Mouse (Mus musculus): Measurements from ENCODE around the gene Lag3. TPM values are rescaled to one million over a fixed set of nuclear protein-coding genes. Genes with fewer than 3 reads are reported as not detected.
A peak's percentile ranks its signal among the peaks of the same experiment; 100 is the strongest.
"Not testable (repeated sequence)": the region's sequence is repeated elsewhere in the genome, so short reads cannot be mapped to it uniquely, and the experiment has no call there.

The Lag3 gene
- polyA plus RNA-seq, 1 experiment = 4.5 TPM

DNA sequence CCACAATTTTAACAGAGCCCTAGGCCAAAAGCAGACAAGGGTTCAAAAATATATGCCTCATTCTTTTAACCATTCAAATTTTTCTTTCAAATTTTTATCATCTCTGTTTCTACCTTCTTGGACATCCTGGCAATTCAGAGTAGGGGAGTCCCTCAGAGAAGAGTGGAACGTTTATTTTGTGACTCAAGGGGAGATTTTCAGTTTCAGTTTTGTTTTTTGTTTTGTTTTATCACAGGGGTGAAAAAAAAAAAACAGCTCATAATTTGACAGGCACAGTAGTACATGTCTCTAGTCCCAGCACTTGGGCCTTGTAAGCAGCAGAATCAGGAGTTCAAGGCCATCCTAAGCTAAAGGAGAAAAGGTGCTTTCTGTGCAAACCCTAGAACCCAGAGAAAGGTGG is 3.7 kb downstream of the Lag3 start:
- TF ChIP-seq POLR2A (IDR thresholded peaks at IDR 0.05; ENCODE audit: borderline replicate concordance, extremely low read depth, insufficient read depth, insufficient read length, poor library complexity, severe bottlenecking) (no peak), CTCF (IDR thresholded peaks at IDR 0.05; ENCODE audit: borderline replicate concordance, extremely low read depth, insufficient read depth, insufficient read length) (no peak)
- DNase-seq (ENCODE audit: low read depth) = no peak

DNA sequence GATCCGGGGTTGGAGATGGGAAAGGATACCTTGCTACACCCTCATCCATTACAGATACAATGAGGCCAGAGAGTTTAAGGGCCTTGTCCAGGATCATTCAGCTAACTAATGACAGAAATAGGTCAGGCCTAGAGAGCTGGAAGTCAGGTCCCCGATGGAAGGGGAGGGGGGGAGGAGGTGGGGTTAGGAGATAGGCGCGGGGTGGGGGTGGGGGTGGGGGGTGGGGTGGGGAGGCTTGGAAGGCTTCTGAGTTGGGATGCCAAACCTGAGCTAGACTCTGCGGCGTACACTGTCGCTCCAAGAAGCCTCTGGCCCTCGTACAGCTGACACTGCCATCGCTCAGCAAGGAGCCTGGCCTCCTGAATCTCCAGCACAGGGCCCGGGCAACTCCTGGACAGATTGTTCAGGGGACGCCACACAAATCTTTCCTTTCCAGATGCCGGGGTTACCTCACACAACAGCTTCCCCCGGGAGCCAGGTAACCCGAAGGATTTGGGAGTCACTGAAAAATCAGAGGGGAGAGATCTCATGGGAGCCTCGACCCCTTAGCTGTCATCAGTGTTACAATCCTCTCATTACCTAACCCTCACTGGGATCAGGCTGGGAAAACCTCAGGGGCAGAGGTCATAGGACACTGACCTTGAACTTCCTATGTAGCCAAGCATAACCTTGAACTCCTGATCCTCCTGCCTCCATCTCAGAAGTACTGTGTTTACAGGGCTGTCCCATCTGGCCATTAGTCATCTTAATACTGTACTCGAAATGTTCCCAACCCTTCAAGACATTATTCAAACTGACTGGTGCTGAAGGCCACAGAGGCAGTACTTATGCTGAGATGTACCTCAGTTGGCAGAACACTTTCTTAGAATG is 6.3 kb downstream of the Lag3 start:
- peak; percentile 45 for DNase-seq (ENCODE audit: low read depth)
- no peak for TF ChIP-seq POLR2A (IDR thresholded peaks at IDR 0.05; ENCODE audit: borderline replicate concordance, extremely low read depth, insufficient read depth, insufficient read length, poor library complexity, severe bottlenecking)
- no peak for TF ChIP-seq CTCF (IDR thresholded peaks at IDR 0.05; ENCODE audit: borderline replicate concordance, extremely low read depth, insufficient read depth, insufficient read length)

DNA sequence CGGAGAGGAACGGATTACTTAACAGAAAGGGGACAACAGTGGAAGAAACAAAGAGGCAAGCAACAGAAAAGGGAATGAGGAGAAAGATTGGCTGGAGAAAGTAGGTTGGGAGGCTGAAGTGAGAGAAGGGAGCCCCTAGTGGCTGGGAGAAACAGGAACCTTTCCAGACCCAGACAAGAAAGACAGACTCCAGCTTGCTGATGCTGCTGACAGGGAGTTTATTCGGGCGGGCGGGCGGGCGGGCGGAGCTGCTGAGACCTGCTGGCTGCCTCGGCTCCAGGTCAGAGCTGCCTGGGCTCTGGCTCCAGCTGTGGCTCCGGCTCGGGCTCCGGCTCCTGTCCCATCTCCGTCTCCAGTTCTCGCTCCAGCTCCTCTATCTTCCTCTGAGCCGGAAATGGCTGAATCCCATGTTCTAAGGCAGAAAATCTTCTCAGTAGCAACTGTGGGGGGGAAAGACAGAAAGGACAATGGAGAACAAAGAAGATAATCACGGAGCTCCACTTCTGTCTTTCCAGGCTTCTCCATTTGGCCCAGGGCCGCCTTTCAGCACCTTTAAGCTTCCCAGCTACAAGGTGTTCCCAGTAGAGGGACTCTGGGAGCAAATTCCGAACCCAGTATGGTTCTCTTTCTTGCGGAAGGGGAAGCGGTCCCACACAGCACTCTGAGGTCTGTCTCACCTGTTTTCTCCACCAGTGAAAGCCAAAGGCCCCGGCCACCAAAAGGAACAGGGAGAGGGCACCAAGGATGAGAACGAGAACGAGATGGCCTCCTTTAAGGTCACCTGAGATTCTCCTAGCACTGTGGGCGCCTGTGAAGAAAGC is 7.1 kb downstream of the Lag3 start:
- TF ChIP-seq POLR2A (IDR thresholded peaks at IDR 0.05; ENCODE audit: borderline replicate concordance, extremely low read depth, insufficient read depth, insufficient read length, poor library complexity, severe bottlenecking) (peak; percentile 53; the same call in 1 of the 2 replicates), CTCF (IDR thresholded peaks at IDR 0.05; ENCODE audit: borderline replicate concordance, extremely low read depth, insufficient read depth, insufficient read length) (peak; percentile 75)

DNA sequence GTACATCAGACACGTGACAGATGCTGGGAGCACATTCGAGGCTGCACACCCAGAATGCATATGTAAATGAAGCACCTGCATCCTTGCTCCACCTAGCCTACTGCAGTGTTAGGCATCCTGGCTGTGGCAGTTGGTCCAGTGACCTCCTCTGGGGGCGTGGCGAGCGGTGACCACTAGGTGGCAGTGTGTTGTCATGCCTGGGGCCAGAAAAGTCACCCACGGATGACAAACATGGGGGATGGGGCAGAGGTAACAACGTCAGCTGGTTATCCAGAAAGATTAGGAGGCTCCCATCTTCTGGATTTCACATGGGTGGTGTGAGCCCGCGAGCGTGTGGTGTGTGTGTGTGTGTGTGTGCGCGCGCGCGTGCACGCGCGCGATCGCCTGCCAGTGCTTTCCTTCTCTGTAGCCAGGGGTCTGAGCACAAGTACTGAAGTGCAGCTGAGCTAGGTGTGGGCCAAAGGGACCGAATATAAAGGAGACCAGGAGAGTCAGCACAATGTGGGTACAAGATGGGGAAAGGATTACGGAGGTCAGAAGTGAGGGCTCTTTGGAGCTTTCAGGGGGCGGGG is 7.8 kb downstream of the Lag3 start:
- peak; percentile 96 for DNase-seq (ENCODE audit: low read depth)
- TF ChIP-seq CTCF (IDR thresholded peaks at IDR 0.05; ENCODE audit: borderline replicate concordance, extremely low read depth, insufficient read depth, insufficient read length) (peak; percentile 97), POLR2A (IDR thresholded peaks at IDR 0.05; ENCODE audit: borderline replicate concordance, extremely low read depth, insufficient read depth, insufficient read length, poor library complexity, severe bottlenecking) (no peak; the same call in 1 of the 2 replicates)

More for the DNA sequence above, 7.1 kb downstream of the Lag3 start:
- peak; percentile 97 for DNase-seq (ENCODE audit: low read depth)

DNA sequence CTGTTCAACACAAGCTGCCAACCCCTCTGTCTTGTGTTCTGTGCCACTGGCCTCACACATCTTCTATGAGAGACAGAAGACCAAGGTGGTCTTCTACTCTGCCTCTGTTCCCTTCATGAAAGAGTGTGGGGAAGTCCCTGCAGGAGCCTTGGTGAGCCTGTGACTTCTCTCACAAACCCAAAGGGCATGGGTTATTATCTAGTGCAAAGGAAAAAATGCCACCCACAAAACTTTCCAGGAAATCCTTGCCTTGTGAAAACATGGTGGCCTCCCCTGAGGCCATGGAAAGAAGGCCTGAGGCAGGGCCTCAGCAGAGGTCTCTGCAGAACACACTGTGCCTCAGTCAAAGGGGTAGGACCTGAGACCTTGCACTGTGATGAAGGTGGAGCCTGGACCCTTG is 9.7 kb downstream of the Lag3 start:
- DNase-seq (ENCODE audit: low read depth) = no peak
- TF ChIP-seq POLR2A (IDR thresholded peaks at IDR 0.05; ENCODE audit: borderline replicate concordance, extremely low read depth, insufficient read depth, insufficient read length, poor library complexity, severe bottlenecking) = no peak
- TF ChIP-seq CTCF (IDR thresholded peaks at IDR 0.05; ENCODE audit: borderline replicate concordance, extremely low read depth, insufficient read depth, insufficient read length) = no peak

DNA sequence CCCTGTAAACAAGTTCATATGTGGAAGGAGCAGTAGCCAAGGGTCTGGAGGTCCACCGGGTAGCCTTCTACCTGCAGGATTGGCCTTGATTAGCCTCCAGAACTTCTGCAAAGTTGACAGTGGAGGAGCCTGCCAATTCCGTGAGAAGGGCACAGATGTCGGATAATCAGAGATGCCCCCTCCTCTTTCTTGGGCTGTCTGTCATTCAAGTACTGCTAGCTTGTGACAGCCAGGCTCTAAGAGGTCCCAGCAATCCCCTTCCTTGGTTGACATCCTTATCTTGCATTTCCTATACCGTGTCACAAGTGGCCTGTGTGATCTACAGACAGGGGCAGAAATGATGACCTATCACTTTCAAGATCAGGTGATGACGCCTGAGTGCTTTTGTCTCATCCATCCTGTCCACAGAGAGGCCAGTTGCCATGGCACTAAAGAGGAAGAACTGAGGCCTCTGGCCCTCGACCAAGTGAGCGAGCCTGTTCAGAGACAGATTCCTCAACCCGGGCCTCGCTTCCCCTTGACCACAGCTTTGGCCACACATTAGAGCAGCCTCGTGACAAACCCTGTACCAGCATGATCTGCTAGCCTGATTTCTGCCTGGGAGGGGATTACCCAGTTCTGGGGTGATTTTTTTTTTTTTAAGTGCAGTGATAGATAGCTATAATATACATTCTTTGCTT is 10.6 kb downstream of the Lag3 start:
- TF ChIP-seq POLR2A (IDR thresholded peaks at IDR 0.05; ENCODE audit: borderline replicate concordance, extremely low read depth, insufficient read depth, insufficient read length, poor library complexity, severe bottlenecking) = no peak
- TF ChIP-seq CTCF (IDR thresholded peaks at IDR 0.05; ENCODE audit: borderline replicate concordance, extremely low read depth, insufficient read depth, insufficient read length) = no peak
- DNase-seq (ENCODE audit: low read depth) = no peak

DNA sequence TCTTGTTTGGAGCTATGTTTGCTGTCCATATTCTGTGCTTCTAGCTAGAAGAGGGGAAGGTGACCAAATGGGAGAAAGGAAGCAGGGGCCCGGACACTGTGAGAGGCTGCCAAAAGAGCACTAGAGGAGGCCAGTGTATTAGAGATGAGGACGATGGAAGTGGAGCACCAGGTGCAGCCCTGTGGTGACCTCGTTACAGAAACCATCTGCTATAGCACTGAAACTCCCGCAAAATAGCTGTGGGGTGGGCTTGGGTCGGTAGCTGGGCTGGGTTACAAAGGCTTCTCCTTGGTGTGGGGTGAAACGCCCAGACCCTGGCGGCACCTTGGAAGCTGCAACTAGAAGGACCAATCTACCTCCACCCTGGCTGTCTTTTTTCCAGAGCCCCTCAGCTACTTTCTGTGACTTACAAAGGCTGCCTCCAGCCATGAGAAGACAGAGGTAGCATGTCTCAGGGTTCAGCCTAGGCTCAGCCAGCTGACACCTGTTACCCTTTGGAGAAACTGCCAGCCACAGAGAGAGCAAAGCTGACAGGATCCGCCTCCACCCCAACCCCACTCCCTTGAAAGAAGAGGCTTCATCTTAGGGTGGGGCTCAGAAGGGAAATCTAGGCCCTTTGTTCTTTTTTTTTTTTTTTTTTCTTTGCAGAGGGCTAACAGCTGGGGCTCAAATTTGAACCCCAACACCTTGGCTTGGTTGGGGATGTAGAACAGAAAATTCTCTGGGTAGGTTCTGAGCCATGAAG is 11.3 kb downstream of the Lag3 start:
- no peak for TF ChIP-seq POLR2A (IDR thresholded peaks at IDR 0.05; ENCODE audit: borderline replicate concordance, extremely low read depth, insufficient read depth, insufficient read length, poor library complexity, severe bottlenecking)
- TF ChIP-seq CTCF (IDR thresholded peaks at IDR 0.05; ENCODE audit: borderline replicate concordance, extremely low read depth, insufficient read depth, insufficient read length) = no peak
- DNase-seq (ENCODE audit: low read depth) = no peak

DNA sequence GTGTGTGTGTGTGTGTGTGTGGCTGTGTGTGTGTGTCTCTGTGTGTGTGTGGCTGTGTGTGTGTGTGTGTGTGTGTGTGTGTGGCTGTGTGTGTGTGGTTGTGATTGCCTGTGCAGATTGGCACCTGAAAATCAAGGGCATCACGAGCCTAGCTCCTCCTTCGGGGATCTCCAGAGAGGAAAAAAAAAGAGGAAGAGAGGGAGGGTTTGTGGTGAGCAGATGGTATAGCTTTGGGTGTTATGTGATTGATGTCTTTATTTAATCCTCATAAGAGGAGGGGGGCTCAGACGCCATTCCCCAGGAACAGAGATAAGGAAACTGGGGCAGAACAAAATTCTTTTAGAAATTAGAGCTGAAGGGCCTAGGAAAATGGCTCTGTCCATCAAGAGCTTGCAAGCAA is 13.1 kb downstream of the Lag3 start:
- TF ChIP-seq CTCF (IDR thresholded peaks at IDR 0.05; ENCODE audit: borderline replicate concordance, extremely low read depth, insufficient read depth, insufficient read length) (no peak), POLR2A (IDR thresholded peaks at IDR 0.05; ENCODE audit: borderline replicate concordance, extremely low read depth, insufficient read depth, insufficient read length, poor library complexity, severe bottlenecking) (no peak)
- DNase-seq (ENCODE audit: low read depth) = peak; percentile 68

DNA sequence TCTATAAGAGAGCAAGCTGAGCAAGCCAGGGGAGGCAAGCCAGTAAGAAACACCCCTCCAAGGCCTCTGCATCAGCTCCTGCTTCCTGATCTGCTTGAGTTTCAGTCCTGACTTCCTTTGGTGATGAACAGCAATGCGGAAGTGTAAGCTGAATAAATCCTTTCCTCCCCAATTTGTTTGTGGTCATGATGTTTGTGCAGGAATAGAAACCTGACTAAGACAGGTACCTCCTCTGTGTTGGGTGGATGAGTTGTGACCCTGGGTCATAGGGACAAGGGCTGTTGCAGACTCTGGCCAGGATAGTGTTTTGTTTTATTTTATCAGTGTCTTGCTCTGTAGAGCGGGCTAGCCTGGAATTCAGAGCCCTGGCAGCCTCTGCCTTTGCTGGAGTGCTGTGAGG is 17.4 kb downstream of the Lag3 start:
- not testable (repeated sequence) for DNase-seq (ENCODE audit: low read depth)

DNA sequence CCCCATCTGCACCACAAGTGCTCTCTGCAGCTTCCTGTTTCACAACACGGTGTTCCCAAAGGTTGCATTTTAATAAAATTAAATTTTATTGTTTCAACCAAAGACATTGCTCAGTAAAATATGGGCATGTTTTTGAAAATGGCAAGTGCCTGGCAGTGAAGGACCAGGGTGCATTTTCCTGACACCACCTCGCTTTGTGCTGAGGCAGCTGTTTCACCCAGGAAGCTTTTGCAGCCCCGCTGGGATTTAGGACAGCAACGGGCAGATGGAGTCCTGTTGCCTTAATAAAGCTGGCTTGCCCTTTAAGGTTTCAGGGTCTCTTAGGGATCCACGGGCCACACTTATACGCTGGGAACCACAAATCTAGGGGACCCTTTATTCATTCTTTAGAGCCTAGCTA is 20.5 kb downstream of the Lag3 start:
- no peak for DNase-seq (ENCODE audit: low read depth)
- no peak for TF ChIP-seq POLR2A (IDR thresholded peaks at IDR 0.05; ENCODE audit: borderline replicate concordance, extremely low read depth, insufficient read depth, insufficient read length, poor library complexity, severe bottlenecking)
- TF ChIP-seq CTCF (IDR thresholded peaks at IDR 0.05; ENCODE audit: borderline replicate concordance, extremely low read depth, insufficient read depth, insufficient read length) = no peak

Data from brain, embryonic 14.5 days (tissue).